Comparison of ENCODE assay signal across 23 mouse cellular contexts in the genomic region with DNA sequence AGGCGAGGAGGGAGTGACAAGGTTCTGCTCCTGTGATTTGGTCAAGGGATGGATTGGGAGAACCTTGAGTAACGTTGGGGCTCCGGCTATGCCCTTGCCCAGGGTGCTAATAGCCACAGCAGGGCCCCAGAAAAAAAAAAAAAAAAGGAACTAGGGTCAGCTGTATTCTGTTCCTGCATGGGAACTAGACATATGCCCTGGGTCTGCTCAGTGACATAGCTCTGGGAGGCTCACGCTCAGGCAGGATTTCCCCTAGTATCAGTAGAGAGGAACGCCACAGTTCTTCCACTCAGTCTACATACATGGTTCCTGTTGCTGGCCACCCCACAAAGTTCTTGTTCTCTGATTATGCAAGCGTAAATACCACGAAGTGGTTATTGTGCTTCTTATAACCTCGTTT.
DNase-seq lines count a peak whose midpoint lies in the region; ATAC-seq and TF ChIP-seq lines count a peak whose summit lies in the region.
"Had no signal": no experiment of that assay in that cellular context is flagged by ENCODE, and none has a peak within 500 bp of the region (broad histone marks: within the 10 kb centered on the region; RNA-seq: fewer than 3 reads in every experiment).

No protein-coding gene starts in this region.

- 83% methylated on average over 8 of the region's 8 CpGs for WGBS in forebrain, postnatal 0 days
- WGBS in forebrain, embryonic 15.5 days: 91% methylated on average over 8 of the region's 8 CpGs

- no peak overlapping the region for H3K9ac ChIP-seq in forebrain, postnatal 0 days
- no peak overlapping the region for H3K9ac ChIP-seq in forebrain, embryonic 15.5 days (replicated peaks)
- H3K9ac ChIP-seq: heart, embryonic 13.5 days; limb, embryonic 13.5 days had no signal

- no peaks in the 10 kb centered on the region for H3K27me3 ChIP-seq in forebrain, postnatal 0 days (ENCODE audit: insufficient read depth, low read length)
- no peaks in the 10 kb centered on the region for H3K27me3 ChIP-seq in forebrain, embryonic 15.5 days
- H3K27me3 ChIP-seq: heart, embryonic 13.5 days; limb, embryonic 13.5 days had no signal

- no peak for TF ChIP-seq CTCF in forebrain, postnatal 0 days (IDR thresholded peaks at IDR 0.05; ENCODE audit: low read depth)

- H3K27ac ChIP-seq in forebrain, postnatal 0 days (ENCODE audit: low read depth, low read length): no peak overlapping the region
- H3K27ac ChIP-seq in forebrain, embryonic 15.5 days (replicated peaks): no peak overlapping the region
- H3K27ac ChIP-seq: forebrain, embryonic 10.5 days; heart, embryonic 13.5 days; kidney, postnatal 0 days; limb, embryonic 13.5 days; macrophage had no signal

- peak; percentile 96 for ATAC-seq in granulocyte monocyte progenitor cell, adult 5-6 weeks (replicated peaks; ENCODE audit: poor library complexity, severe bottlenecking)
- peak; percentile 96 for ATAC-seq in megakaryocyte progenitor cell, adult 5-6 weeks (replicated peaks; ENCODE audit: poor library complexity)
- no peak for ATAC-seq in forebrain, postnatal 0 days
- ATAC-seq in forebrain, embryonic 15.5 days (replicated peaks): no peak
- ATAC-seq: hindbrain, embryonic 16.5 days; intestine, embryonic 16.5 days; midbrain, embryonic 16.5 days had no signal

- no peak overlapping the region for H3K4me3 ChIP-seq in forebrain, postnatal 0 days (ENCODE audit: low read depth, low read length)
- H3K4me3 ChIP-seq in forebrain, embryonic 15.5 days: no peak overlapping the region
- H3K4me3 ChIP-seq: forebrain, embryonic 10.5 days; heart, embryonic 13.5 days; limb, embryonic 13.5 days had no signal

- H3K4me1 ChIP-seq in forebrain, postnatal 0 days (ENCODE audit: insufficient read depth): no peaks in the 10 kb centered on the region
- no peaks in the 10 kb centered on the region for H3K4me1 ChIP-seq in forebrain, embryonic 15.5 days
- H3K4me1 ChIP-seq: forebrain, embryonic 10.5 days; heart, embryonic 13.5 days had no signal

- H3K4me2 ChIP-seq in forebrain, postnatal 0 days (ENCODE audit: low read depth): no peak overlapping the region
- no peak overlapping the region for H3K4me2 ChIP-seq in forebrain, embryonic 15.5 days (replicated peaks)
- H3K4me2 ChIP-seq: heart, embryonic 13.5 days; limb, embryonic 13.5 days had no signal

- H3K9me3 ChIP-seq in forebrain, postnatal 0 days (ENCODE audit: low read length): no peaks in the 10 kb centered on the region
- H3K9me3 ChIP-seq in forebrain, embryonic 15.5 days: no peaks in the 10 kb centered on the region
- H3K9me3 ChIP-seq: forebrain, embryonic 10.5 days; heart, embryonic 13.5 days; limb, embryonic 13.5 days had no signal

- peak; percentile 7 to 20 for DNase-seq in lung, adult 18-20 months
- no peak for DNase-seq in lung, postnatal 4 days
- DNase-seq in B cell, adult 2 months: peak; percentile 10 to 16
- DNase-seq in forebrain, postnatal 0 days: no peak
- no peak for DNase-seq in adrenal gland, adult 2 months
- DNase-seq: adrenal gland, postnatal 10 days; cerebellum, adult 11 months; cerebellum, postnatal 10 days; heart, adult 11 months; layer of hippocampus, postnatal 36 days; right cerebral cortex, postnatal 4 days; thymus, postnatal 36 days had no signal

- H3K36me3 ChIP-seq in forebrain, postnatal 0 days (ENCODE audit: insufficient read depth): no peaks in the 10 kb centered on the region
- H3K36me3 ChIP-seq in forebrain, embryonic 15.5 days: no peaks in the 10 kb centered on the region
- H3K36me3 ChIP-seq: forebrain, embryonic 10.5 days; heart, embryonic 13.5 days; limb, embryonic 13.5 days had no signal

Comparison
In these comparisons a context has a peak if more than half of its experiments do, and no peak if none do; other contexts are left out.
1. DNase-seq: peak in lung, adult 18-20 months (2 of 2) and B cell, adult 2 months (2 of 2); none in lung, postnatal 4 days (0 of 2), forebrain, postnatal 0 days (single experiment) and adrenal gland, adult 2 months (single experiment).
2. ATAC-seq: peak in granulocyte monocyte progenitor cell, adult 5-6 weeks (single experiment) and megakaryocyte progenitor cell, adult 5-6 weeks (single experiment); none in forebrain, postnatal 0 days (single experiment) and forebrain, embryonic 15.5 days (single experiment).